In the genomic region with DNA sequence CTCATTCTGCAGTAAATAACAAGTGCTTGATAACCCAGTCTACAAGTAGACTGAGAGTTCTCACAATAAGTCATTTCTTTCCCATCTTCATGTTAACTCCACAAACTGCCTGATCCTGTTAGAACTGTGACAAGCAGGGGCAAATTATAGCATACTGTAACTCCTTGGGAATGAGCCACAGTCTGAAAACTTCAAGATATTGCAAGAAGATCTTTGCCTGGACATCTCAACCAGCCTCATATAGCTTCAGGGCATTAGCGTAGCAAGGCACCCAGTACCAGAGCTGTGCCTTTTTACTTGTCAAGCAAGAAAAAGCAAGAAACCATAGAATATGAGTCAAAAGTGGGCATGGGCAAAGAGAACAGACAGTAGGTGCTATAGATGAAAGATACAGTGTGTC, we compare ENCODE assay signal across 31 mouse cellular contexts.
"Had no signal": no experiment of that assay in that cellular context is flagged by ENCODE, and none has a peak within 500 bp of the region (broad histone marks: within the 10 kb centered on the region; RNA-seq: fewer than 3 reads in every experiment).

No protein-coding gene starts in this region.

- H3K9me3 ChIP-seq: limb, embryonic 10.5 days; limb, embryonic 12.5 days; limb, embryonic 13.5 days; limb, embryonic 15.5 days; liver, embryonic 12.5 days; liver, embryonic 13.5 days; liver, embryonic 15.5 days; lung, embryonic 15.5 days; midbrain, embryonic 10.5 days; midbrain, embryonic 12.5 days; midbrain, embryonic 13.5 days; neural tube, embryonic 12.5 days had no signal

- H3K27ac ChIP-seq: left cerebral cortex, adult 2 months; limb, embryonic 10.5 days; limb, embryonic 12.5 days; limb, embryonic 13.5 days; limb, embryonic 15.5 days; liver, embryonic 12.5 days; liver, embryonic 13.5 days; liver, embryonic 14.5 days; liver, embryonic 15.5 days; lung, embryonic 15.5 days; macrophage; midbrain, embryonic 10.5 days; midbrain, embryonic 12.5 days; midbrain, embryonic 13.5 days; neural tube, embryonic 12.5 days had no signal

- H3K36me3 ChIP-seq: limb, embryonic 10.5 days; limb, embryonic 12.5 days; limb, embryonic 13.5 days; limb, embryonic 15.5 days; liver, embryonic 12.5 days; liver, embryonic 13.5 days; liver, embryonic 15.5 days; lung, embryonic 15.5 days; midbrain, embryonic 10.5 days; midbrain, embryonic 12.5 days; midbrain, embryonic 13.5 days; neural tube, embryonic 12.5 days had no signal

- H3K4me2 ChIP-seq: limb, embryonic 12.5 days; limb, embryonic 13.5 days; limb, embryonic 15.5 days; liver, embryonic 11.5 days; liver, embryonic 12.5 days; liver, embryonic 13.5 days; liver, embryonic 15.5 days; lung, embryonic 14.5 days; lung, embryonic 15.5 days; midbrain, embryonic 12.5 days; midbrain, embryonic 13.5 days; neural tube, embryonic 12.5 days had no signal

- DNase-seq: left cerebral cortex, postnatal 4 days; liver; liver, embryonic 13.5 days; liver, postnatal 0 days; lung, adult 18-20 months; lung, adult 2 months; lung, embryonic 14.5 days; lung, postnatal 10 days; lung, postnatal 14 days; lung, postnatal 36 days; lung, postnatal 4 days; midbrain, embryonic 14.5 days had no signal

- H3K9ac ChIP-seq: limb, embryonic 12.5 days; limb, embryonic 13.5 days; limb, embryonic 15.5 days; liver, embryonic 12.5 days; liver, embryonic 13.5 days; liver, embryonic 14.5 days; liver, embryonic 15.5 days; liver, postnatal 0 days; lung, embryonic 14.5 days; lung, embryonic 15.5 days; midbrain, embryonic 12.5 days; midbrain, embryonic 13.5 days; neural tube, embryonic 12.5 days had no signal

- H3K4me1 ChIP-seq: limb, embryonic 10.5 days; limb, embryonic 12.5 days; limb, embryonic 13.5 days; limb, embryonic 15.5 days; liver, embryonic 12.5 days; liver, embryonic 13.5 days; liver, embryonic 15.5 days; lung, embryonic 15.5 days; megakaryocyte, embryonic 14.5 days; midbrain, embryonic 10.5 days; midbrain, embryonic 12.5 days; midbrain, embryonic 13.5 days; neural tube, embryonic 12.5 days had no signal

- H3K4me3 ChIP-seq: left cerebral cortex, adult 2 months; limb, embryonic 10.5 days; limb, embryonic 12.5 days; limb, embryonic 13.5 days; limb, embryonic 15.5 days; liver, embryonic 12.5 days; liver, embryonic 13.5 days; liver, embryonic 15.5 days; lung, embryonic 15.5 days; megakaryocyte, embryonic 14.5 days; midbrain, embryonic 10.5 days; midbrain, embryonic 12.5 days; midbrain, embryonic 13.5 days; myocyte; neural tube, embryonic 12.5 days had no signal

- ATAC-seq: liver, embryonic 12.5 days; liver, postnatal 0 days; lung, postnatal 0 days; midbrain, embryonic 13.5 days; midbrain, embryonic 16.5 days had no signal

- H3K27me3 ChIP-seq: limb, embryonic 12.5 days; limb, embryonic 13.5 days; limb, embryonic 15.5 days; liver, embryonic 12.5 days; liver, embryonic 13.5 days; liver, embryonic 15.5 days; lung, embryonic 15.5 days; megakaryocyte, embryonic 14.5 days; midbrain, embryonic 12.5 days; midbrain, embryonic 13.5 days; neural tube, embryonic 12.5 days had no signal
